Mouse (Mus musculus) liver, embryonic 14.5 days (tissue): ENCODE results near the gene Fam151a. TPM values are rescaled to one million over a fixed set of nuclear protein-coding genes. Genes with fewer than 3 reads are reported as not detected.

Source experiments
- ATAC-seq: fragments of 200-750 bp; cut with Nextera tagmentation; 2 replicates; pipeline ENCODE4 v1.8.0; 2017; ENCODE audit warnings: moderate number of reproducible peaks, mild to moderate bottlenecking, moderate library complexity; ENCODE audit not compliant: insufficient read depth
- DNase-seq, 3 experiments: peaks; one replicate each; pipeline ENCODE4 v3.0.0-alpha.2; 2012 to 2013; ENCODE audit warnings: low read depth in 3 of 3, low spot score in 3 of 3
- H3K27ac ChIP-seq: fragments of 300-500 bp; sonication (generic); 2 replicates; pipeline ENCODE4 v1.5.1; 2014; ENCODE audit warnings: moderate library complexity, mild to moderate bottlenecking, control low read depth, inconsistent platforms
- H3K27me3 ChIP-seq: fragments of 300-500 bp; sonication (generic); 2 replicates; pipeline ENCODE4 v1.6.1; 2014; ENCODE audit warnings: mild to moderate bottlenecking, low read length, moderate library complexity; ENCODE audit not compliant: control insufficient read depth, insufficient read depth
- H3K36me3 ChIP-seq: fragments of 300-500 bp; sonication (generic); replicated peaks from 2 replicates; pipeline ENCODE4 v1.6.1; 2014; ENCODE audit warnings: low read depth; ENCODE audit not compliant: control insufficient read depth, insufficient read depth
- H3K4me1 ChIP-seq, 2 experiments: fragments of 200-500 bp in 1 of 2; fragments of 300-500 bp in 1 of 2; sonication (generic) in 1 of 2; replicated peaks; 2 replicates each; pipeline ENCODE4 v1.6.1; 2012 to 2014; ENCODE audit warnings: antibody characterized with exemption in 1 of 2, inconsistent platforms in 1 of 2, low read length in 1 of 2; ENCODE audit not compliant: control insufficient read depth in 2 of 2, insufficient read depth in 2 of 2
- H3K4me2 ChIP-seq: fragments of 300-500 bp; sonication (generic); 2 replicates; pipeline ENCODE4 v1.6.1; 2014; ENCODE audit warnings: low read depth, mild to moderate bottlenecking, control low read depth, moderate library complexity
- H3K4me3 ChIP-seq, 2 experiments: fragments of 200-500 bp in 1 of 2; fragments of 300-500 bp in 1 of 2; sonication (generic) in 1 of 2; 2 replicates each; pipeline ENCODE4 v1.5.1; 2012 to 2014; ENCODE audit warnings: low read depth in 2 of 2, low read length in 2 of 2, mild to moderate bottlenecking in 2 of 2, control low read depth in 1 of 2, inconsistent platforms in 1 of 2, moderate library complexity in 1 of 2; ENCODE audit not compliant: insufficient read depth in 1 of 2
- H3K9ac ChIP-seq: fragments of 300-500 bp; sonication (generic); replicated peaks from 2 replicates; pipeline ENCODE4 v1.6.1; 2014; ENCODE audit warnings: mild to moderate bottlenecking, control low read depth, moderate library complexity
- H3K9me3 ChIP-seq: fragments of 300-500 bp; sonication (generic); 2 replicates; pipeline ENCODE4 v1.6.1; 2016; ENCODE audit warnings: low read length, mixed read lengths; ENCODE audit not compliant: control insufficient read depth
- CTCF ChIP-seq: IDR thresholded peaks from 2 replicates; pipeline ENCODE4 v1.5.1; 2016; ENCODE audit warnings: antibody characterized with exemption, low read depth, control low read depth
- EP300 ChIP-seq: IDR thresholded peaks from 2 replicates; pipeline ENCODE4 v1.6.1; 2016; ENCODE audit warnings: antibody characterized with exemption, low read depth
- WGBS: fragments of 180-500 bp; shearing (Covaris S2); extraction: QIAGEN DNeasy Blood & Tissue Kit; methylation state at CpG from one replicate; pipeline ENCODE4 v1.1.7; 2014; ENCODE audit not compliant: insufficient replicate concordance; 5-methylcytosine and 5-hydroxymethylcytosine counted together
- polyA plus RNA-seq, 2 experiments: library from polyadenylated mRNA; depleted of rRNA in 1 of 2; stranded (reverse) in 1 of 2; unstranded in 1 of 2; fragments of >200 nt; fragmentation: Nextera tagmentation in 1 of 2; extraction: Ambion mirVana in 1 of 2; gene quantifications; 2 replicates each; pipeline versions ENCODE4 v1.2.1 to v1.2.3; 2012 to 2014

Fam151a gene
- polyA plus RNA-seq (2012; rRNA removed) (0.03 and 0.06 TPM in 2 replicates), polyA plus RNA-seq (2014; fragmentation: Nextera tagmentation; extraction: Ambion mirVana) (not detected in 2 replicates)

- WGBS: 45% methylated on average over 4 of the region's 4 CpGs
- ATAC-seq: no peak
- DNase-seq: no peak
Observed at GRCm38 (mm10) chr4:106733636-106734035, at the start of gene Fam151a. Gene Fam151a (plus strand): TSS chr4:106733889.

DNA sequence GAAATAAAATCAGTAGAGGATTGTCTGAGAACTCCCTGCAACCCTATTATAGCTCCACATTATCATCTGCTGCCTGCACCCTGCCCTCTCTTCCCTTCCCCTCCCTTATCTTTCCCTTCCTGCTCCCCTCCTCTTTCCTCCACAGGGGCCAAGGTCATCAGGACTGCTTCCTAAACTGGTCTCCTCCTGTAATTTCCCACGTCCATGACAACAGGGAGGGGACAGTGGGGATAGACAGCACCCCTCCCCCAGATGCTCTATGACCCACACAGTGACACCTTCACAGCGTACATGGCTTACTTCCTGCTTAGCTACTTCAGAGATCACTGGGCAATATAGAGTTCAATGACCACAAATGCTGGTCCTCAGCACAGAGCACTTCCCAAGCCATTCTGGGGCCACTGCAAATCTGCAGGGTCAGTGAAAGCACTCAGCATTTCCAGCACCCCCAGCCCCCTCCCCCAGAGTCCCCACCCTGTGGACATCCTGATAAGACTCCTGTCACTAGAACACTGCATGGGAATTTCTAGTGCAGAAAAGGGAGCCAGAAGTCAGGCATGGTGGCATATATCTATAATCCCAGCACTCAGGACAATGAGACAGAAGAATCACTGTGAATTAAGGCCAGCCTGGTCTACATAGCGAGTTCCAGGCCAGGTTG lies 44.9 kb upstream of the Fam151a start:
- Histone ChIP-seq H3K9ac (no peak overlapping the region), H3K9me3 (no peaks in the 10 kb centered on the region), H3K27ac (no peak overlapping the region), H3K27me3 (no peaks in the 10 kb centered on the region), H3K4me1 (peaks cover 0 to 9% of the 10 kb centered on the region in 2 experiments; a peak in 2 of 4 replicates), H3K36me3 (no peaks in the 10 kb centered on the region), H3K4me2 (no peak overlapping the region), H3K4me3 (no peak overlapping the region)
- TF ChIP-seq EP300 (no peak), CTCF (no peak)
- no peak for DNase-seq
- peak; percentile 68 for ATAC-seq
- 25% methylated on average over 3 of the region's 3 CpGs for WGBS

More at GRCm38 (mm10) chr4:106733636-106734035, at the start of gene Fam151a:
- H3K27me3 ChIP-seq: no peaks in the 10 kb centered on the region
- H3K4me1 ChIP-seq: no peaks in the 10 kb centered on the region
- H3K4me2 ChIP-seq: no peak within 1 kb of the TSS
- no peaks in the 10 kb centered on the region for H3K9me3 ChIP-seq
- TF ChIP-seq EP300 (no peak), CTCF (no peak)
- H3K9ac ChIP-seq: no peak within 1 kb of the TSS
- no peak within 1 kb of the TSS for H3K27ac ChIP-seq
- H3K4me3 ChIP-seq: no peak within 1 kb of the TSS
- H3K36me3 ChIP-seq: no peaks in the 10 kb centered on the region

DNA sequence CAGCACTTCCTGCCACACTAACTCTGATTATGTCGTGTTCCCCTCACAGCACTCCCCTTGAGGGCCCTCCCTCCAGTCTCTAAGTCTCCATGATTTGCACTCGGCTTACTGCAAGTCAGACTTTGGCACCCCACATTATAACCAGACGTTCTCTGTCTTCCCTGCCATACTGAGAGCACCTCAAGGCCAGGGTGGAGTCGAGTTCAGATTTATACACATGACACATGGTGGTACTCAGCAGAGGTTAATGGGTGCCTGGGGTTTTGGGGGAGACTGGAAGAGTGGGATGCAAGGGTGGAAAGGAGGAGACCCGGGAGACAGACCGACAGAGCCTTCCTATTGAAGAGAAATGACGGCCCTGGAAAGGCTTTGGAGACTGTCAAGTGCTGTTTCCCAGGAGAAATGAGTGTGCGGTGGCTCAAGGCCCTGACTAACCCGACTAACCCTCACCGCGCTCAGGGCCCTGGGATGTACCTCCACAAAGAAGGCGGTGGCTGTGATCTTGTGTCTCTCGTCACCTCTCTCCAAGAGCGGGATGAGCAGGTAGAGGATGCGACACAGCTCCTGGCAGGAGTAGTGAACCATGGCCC lies 39.8 kb upstream of the Fam151a start:
- H3K27ac ChIP-seq: no peak overlapping the region
- no peaks in the 10 kb centered on the region for H3K27me3 ChIP-seq
- H3K4me3 ChIP-seq: no peak overlapping the region
- TF ChIP-seq CTCF: no peak
- no peak for TF ChIP-seq EP300
- no peak overlapping the region for H3K4me2 ChIP-seq
- H3K9me3 ChIP-seq: no peaks in the 10 kb centered on the region
- H3K4me1 ChIP-seq: no peaks in the 10 kb centered on the region
- WGBS: 72% methylated on average over 15 of the region's 15 CpGs
- DNase-seq: no peak
- ATAC-seq: no peak
- H3K36me3 ChIP-seq: no peaks in the 10 kb centered on the region
- no peak overlapping the region for H3K9ac ChIP-seq

GRCm38 (mm10) chr4:106699989-106700388 lies 33.7 kb upstream of the Fam151a start:
- TF ChIP-seq EP300 (no peak), CTCF (peak; percentile 78)
- DNase-seq: no peak
- Histone ChIP-seq H3K4me1 (no peaks in the 10 kb centered on the region), H3K4me2 (no peak overlapping the region), H3K9ac (no peak overlapping the region), H3K4me3 (no peak overlapping the region), H3K27ac (no peak overlapping the region), H3K27me3 (no peaks in the 10 kb centered on the region), H3K9me3 (no peaks in the 10 kb centered on the region), H3K36me3 (no peaks in the 10 kb centered on the region)
- WGBS: 13% methylated on average over 9 of the region's 9 CpGs
- no peak for ATAC-seq

DNA sequence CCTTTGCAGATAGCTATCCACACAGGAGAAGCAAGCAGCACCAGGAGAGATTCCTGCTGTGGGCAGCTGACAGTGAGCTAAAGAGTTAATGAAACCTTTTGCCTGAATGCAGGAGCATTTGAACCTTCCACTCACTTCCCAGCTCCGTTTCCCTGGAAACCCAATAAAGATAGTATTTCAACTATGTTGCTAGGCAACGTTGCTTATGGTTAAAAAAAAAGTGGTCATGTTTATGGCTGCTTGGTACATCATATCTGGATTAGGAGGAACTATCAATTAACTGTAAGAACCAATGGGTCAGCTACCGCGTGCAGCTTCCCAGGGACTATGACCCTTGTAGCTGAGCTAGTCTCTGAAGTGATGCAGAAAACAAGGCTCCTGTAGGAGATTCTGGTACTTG lies 32.9 kb upstream of the Fam151a start:
- Histone ChIP-seq H3K27ac (no peak overlapping the region), H3K9me3 (no peaks in the 10 kb centered on the region), H3K4me2 (no peak overlapping the region), H3K27me3 (no peaks in the 10 kb centered on the region), H3K4me1 (no peaks in the 10 kb centered on the region), H3K4me3 (no peak overlapping the region), H3K36me3 (no peaks in the 10 kb centered on the region), H3K9ac (no peak overlapping the region)
- TF ChIP-seq CTCF (no peak), EP300 (no peak)
- 40% methylated on average over 4 of the region's 4 CpGs for WGBS
- DNase-seq (no peak), ATAC-seq (no peak)
